15 mouse cellular contexts compared by ENCODE assay signal in the genomic region with DNA sequence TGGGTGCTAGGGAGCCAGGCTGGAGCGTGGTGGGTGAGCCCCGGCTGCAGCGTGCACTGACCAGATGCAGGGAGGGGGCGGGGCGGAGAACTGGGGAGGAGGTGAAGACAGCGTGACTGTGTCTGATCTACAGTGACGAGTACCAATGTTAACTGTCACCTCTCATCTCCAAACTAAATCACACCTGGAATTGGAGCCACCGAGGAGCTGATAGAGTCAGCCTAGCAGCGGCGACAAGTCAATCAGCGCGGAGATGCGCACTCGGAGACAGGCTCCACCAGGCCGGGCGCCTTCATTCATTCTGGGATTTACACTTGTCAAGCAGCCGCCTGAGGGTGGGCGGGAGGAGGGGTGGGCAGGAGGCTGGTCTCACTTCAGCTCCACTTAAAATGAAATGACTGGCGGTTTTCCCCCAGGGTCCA. TPM values are rescaled to one million over a fixed set of nuclear protein-coding genes. Genes with fewer than 3 reads are reported as not detected.
A peak's percentile ranks its signal among the peaks of the same experiment; 100 is the strongest.
DNase-seq lines count a peak whose midpoint lies in the region; ATAC-seq lines count a peak whose summit lies in the region.
"Had no signal": no experiment of that assay in that cellular context is flagged by ENCODE, and none has a peak within 500 bp of the region (broad histone marks: within the 10 kb centered on the region; RNA-seq: fewer than 3 reads in every experiment).

No protein-coding gene starts in this region.

- H3K4me3 ChIP-seq in heart, embryonic 11.5 days (ENCODE audit: low read depth, low read length) = no peak overlapping the region
- H3K4me3 ChIP-seq in hindbrain, embryonic 10.5 days = peak overlapping the region; percentile 40
- peak overlapping the region; percentile 21 for H3K4me3 ChIP-seq in midbrain, embryonic 13.5 days (replicated peaks)
- H3K4me3 ChIP-seq in kidney, embryonic 16.5 days (ENCODE audit: low read length) = no peak overlapping the region
- H3K4me3 ChIP-seq: embryonic facial prominence, embryonic 15.5 days; heart, adult 2 months had no signal

- no peaks in the 10 kb centered on the region for H3K9me3 ChIP-seq in heart, embryonic 11.5 days (replicated peaks; ENCODE audit: control insufficient read depth, low read length)
- H3K9me3 ChIP-seq in hindbrain, embryonic 10.5 days = no peaks in the 10 kb centered on the region
- no peaks in the 10 kb centered on the region for H3K9me3 ChIP-seq in midbrain, embryonic 13.5 days
- H3K9me3 ChIP-seq in kidney, embryonic 16.5 days (ENCODE audit: low read length) = no peaks in the 10 kb centered on the region
- H3K9me3 ChIP-seq: embryonic facial prominence, embryonic 15.5 days; G1E had no signal

- peak overlapping the region; percentile 46 for H3K4me2 ChIP-seq in heart, embryonic 11.5 days
- H3K4me2 ChIP-seq in midbrain, embryonic 13.5 days (replicated peaks) = peak overlapping the region; percentile 54
- H3K4me2 ChIP-seq in kidney, embryonic 16.5 days (replicated peaks; ENCODE audit: low read depth, low read length) = no peak overlapping the region
- H3K4me2 ChIP-seq: embryonic facial prominence, embryonic 15.5 days had no signal

- DNase-seq in heart, postnatal 14 days = no peak
- DNase-seq in embryo, embryonic 10.5 days (ENCODE audit: low spot score) = peak; percentile 27
- no peak for DNase-seq in hindbrain, embryonic 10.5 days (ENCODE audit: low spot score)
- DNase-seq in frontal cortex, postnatal 25 days (ENCODE audit: low spot score in 2 of 2) = no peak
- DNase-seq: heart, adult 2 months; liver, postnatal 0 days; right cerebral cortex, postnatal 14 days had no signal

- H3K9ac ChIP-seq in heart, embryonic 11.5 days (ENCODE audit: low read depth, low read length) = no peak overlapping the region
- 0 out of 2 replicates have a peak overlapping the region, but pooled peaks have one; percentile 28 for H3K9ac ChIP-seq in midbrain, embryonic 13.5 days (replicated peaks)
- no peak overlapping the region for H3K9ac ChIP-seq in kidney, embryonic 16.5 days (replicated peaks; ENCODE audit: low read length)
- H3K9ac ChIP-seq: embryonic facial prominence, embryonic 15.5 days; liver, postnatal 0 days had no signal

- intact Hi-C loops in heart, postnatal 14 days (cut with DNase I) = no loop called here

- no peak for ATAC-seq in heart, embryonic 11.5 days (replicated peaks; ENCODE audit: insufficient number of reproducible peaks, low FRiP score, low TSS enrichment)
- peak; percentile 63 for ATAC-seq in midbrain, embryonic 13.5 days
- ATAC-seq in kidney, embryonic 16.5 days (ENCODE audit: low FRiP score, low TSS enrichment) = no peak
- no peak for ATAC-seq in CD4-positive, CD25-positive, alpha-beta regulatory T cell, adult 4 months
- ATAC-seq: inflammation-experienced regulatory T-cells, adult 6 months; liver, postnatal 0 days had no signal

- H3K27ac ChIP-seq in heart, embryonic 11.5 days (ENCODE audit: low read depth, low read length) = no peak overlapping the region
- no peak overlapping the region for H3K27ac ChIP-seq in hindbrain, embryonic 10.5 days
- no peak overlapping the region for H3K27ac ChIP-seq in midbrain, embryonic 13.5 days
- H3K27ac ChIP-seq in kidney, embryonic 16.5 days (ENCODE audit: low read length) = no peak overlapping the region
- H3K27ac ChIP-seq: embryonic facial prominence, embryonic 15.5 days; heart, adult 2 months; kidney, postnatal 0 days had no signal

- 2% methylated on average over 18 of the region's 19 CpGs for WGBS in heart, embryonic 11.5 days (ENCODE audit: insufficient replicate concordance)
- 1% methylated on average over 19 of the region's 19 CpGs for WGBS in hindbrain, embryonic 10.5 days
- 3% methylated on average over 19 of the region's 19 CpGs for WGBS in midbrain, embryonic 13.5 days
- WGBS in kidney, embryonic 16.5 days = 2% methylated on average over 19 of the region's 19 CpGs

- H3K27me3 ChIP-seq in heart, embryonic 11.5 days (ENCODE audit: control insufficient read depth, insufficient read depth, low read length) = peaks cover 62% of the 10 kb centered on the region
- peaks cover 75% of the 10 kb centered on the region for H3K27me3 ChIP-seq in hindbrain, embryonic 10.5 days (ENCODE audit: insufficient read depth, poor library complexity, severe bottlenecking)
- H3K27me3 ChIP-seq in midbrain, embryonic 13.5 days = peaks cover 66% of the 10 kb centered on the region
- peaks cover 65% of the 10 kb centered on the region for H3K27me3 ChIP-seq in kidney, embryonic 16.5 days (ENCODE audit: insufficient read depth, low read length)

- H3K36me3 ChIP-seq in heart, embryonic 11.5 days (ENCODE audit: control insufficient read depth, insufficient read depth, low read length) = no peaks in the 10 kb centered on the region
- no peaks in the 10 kb centered on the region for H3K36me3 ChIP-seq in hindbrain, embryonic 10.5 days
- no peaks in the 10 kb centered on the region for H3K36me3 ChIP-seq in midbrain, embryonic 13.5 days
- H3K36me3 ChIP-seq in kidney, embryonic 16.5 days (ENCODE audit: insufficient read depth, low read length) = no peaks in the 10 kb centered on the region
- H3K36me3 ChIP-seq: embryonic facial prominence, embryonic 15.5 days; G1E had no signal

- H3K4me1 ChIP-seq in heart, embryonic 11.5 days (ENCODE audit: control insufficient read depth, insufficient read depth, low read length) = peaks cover 4% of the 10 kb centered on the region; the same call in 1 of the 2 replicates
- peaks cover 27% of the 10 kb centered on the region for H3K4me1 ChIP-seq in hindbrain, embryonic 10.5 days (replicated peaks)
- H3K4me1 ChIP-seq in midbrain, embryonic 13.5 days (replicated peaks) = peaks cover 45% of the 10 kb centered on the region
- no peaks in the 10 kb centered on the region for H3K4me1 ChIP-seq in kidney, embryonic 16.5 days (ENCODE audit: insufficient read depth, low read length)
- H3K4me1 ChIP-seq: embryonic facial prominence, embryonic 15.5 days had no signal

RNA-seq across cellular contexts. Expression of a gene that starts 30.5 kb away (rescaled TPM):
- polyA plus RNA-seq in heart, embryonic 11.5 days (2014; fragmentation: Nextera tagmentation; extraction: Ambion mirVana) = 10.8 and 14.2 TPM in 2 replicates
- total RNA-seq in heart, postnatal 14 days (2021) = 10 to 100 TPM; 16.4 to 17.8 TPM
- polyA plus RNA-seq in hindbrain, embryonic 10.5 days (2016; fragmentation: Nextera tagmentation; extraction: Ambion mirVana) = 17.7 and 17.8 TPM in 2 replicates
- 26.7 and 27.2 TPM in 2 replicates for polyA plus RNA-seq in midbrain, embryonic 13.5 days (2015; fragmentation: Nextera tagmentation; extraction: Ambion mirVana)
- polyA plus RNA-seq in kidney, embryonic 16.5 days (2015; fragmentation: Nextera tagmentation; extraction: Ambion mirVana) = 14.7 and 16.4 TPM in 2 replicates
- 10 to 100 TPM; 22.5 to 35.4 TPM for polyA plus RNA-seq in CD4-positive, CD25-positive, alpha-beta regulatory T cell, adult 4 months (2017; shearing (Covaris generic))

Comparison
In these comparisons a context has a peak if more than half of its experiments do, and no peak if none do; other contexts are left out.
1. H3K4me3 ChIP-seq: peak in hindbrain, embryonic 10.5 days (single experiment) and midbrain, embryonic 13.5 days (single experiment); none in heart, embryonic 11.5 days (single experiment) and kidney, embryonic 16.5 days (single experiment).